Mouse (Mus musculus): ENCODE measurements around the gene Pawr. TPM values are rescaled to one million over a fixed set of nuclear protein-coding genes. Genes with fewer than 3 reads are reported as not detected.

Gene Pawr
- polyA plus RNA-seq, 1 experiment from 2014 or later: 13.7 TPM

DNA sequence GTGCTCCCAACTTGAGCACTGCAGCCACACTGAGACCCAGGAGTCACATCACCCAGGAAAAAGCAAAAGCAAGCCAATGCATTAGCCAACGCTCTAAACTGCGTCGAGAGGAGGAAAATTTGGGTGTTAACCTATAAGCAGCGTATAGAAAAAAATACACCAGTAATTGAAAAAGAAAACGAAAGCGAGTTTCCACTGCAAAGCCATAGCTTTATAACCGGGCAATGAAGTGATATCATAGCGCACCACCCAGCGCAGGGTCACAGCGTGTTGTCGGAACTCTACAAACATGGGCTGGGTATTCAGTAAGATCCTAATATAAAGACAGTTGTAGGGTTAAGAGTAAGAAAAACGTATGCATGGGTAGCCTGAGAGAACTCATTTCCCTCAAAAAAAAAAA is 2.9 kb upstream of the Pawr start:
- no peak overlapping the region for H3K4me2 ChIP-seq (replicated peaks)
- no peak overlapping the region for H3K4me3 ChIP-seq
- H3K27me3 ChIP-seq (replicated peaks): peaks cover 11% of the 10 kb centered on the region
- peaks cover 7% of the 10 kb centered on the region; the same call in 1 of the 2 replicates for H3K9me3 ChIP-seq
- no peaks in the 10 kb centered on the region for H3K4me1 ChIP-seq
- no peaks in the 10 kb centered on the region for H3K36me3 ChIP-seq
- WGBS: 91% methylated on average over 12 of the region's 12 CpGs
- no peak for ATAC-seq (ENCODE audit: low FRiP score, low read depth)
- no peak overlapping the region for H3K9ac ChIP-seq
- no peak overlapping the region for H3K27ac ChIP-seq

DNA sequence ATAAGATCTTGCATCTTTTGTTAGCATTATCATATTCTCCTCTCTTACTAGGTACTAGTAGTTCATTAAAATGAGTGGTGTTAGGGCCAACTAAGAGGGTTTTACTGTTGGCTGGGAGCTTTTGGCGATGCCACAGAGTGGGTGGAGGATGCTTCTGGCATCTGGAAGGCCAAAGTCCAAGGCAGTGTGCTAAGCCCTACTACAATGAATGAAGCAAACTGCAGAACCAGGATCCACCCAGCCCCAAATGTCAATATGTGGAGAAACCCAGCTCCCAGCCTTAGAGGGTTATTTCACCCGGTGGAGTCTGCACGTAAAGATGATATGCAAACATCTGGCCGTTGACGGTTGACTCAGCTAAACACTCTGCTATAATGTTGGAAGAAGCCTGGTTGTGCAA is 2.1 kb upstream of the Pawr start:
- H3K27me3 ChIP-seq (replicated peaks): peaks cover 11% of the 10 kb centered on the region

DNA sequence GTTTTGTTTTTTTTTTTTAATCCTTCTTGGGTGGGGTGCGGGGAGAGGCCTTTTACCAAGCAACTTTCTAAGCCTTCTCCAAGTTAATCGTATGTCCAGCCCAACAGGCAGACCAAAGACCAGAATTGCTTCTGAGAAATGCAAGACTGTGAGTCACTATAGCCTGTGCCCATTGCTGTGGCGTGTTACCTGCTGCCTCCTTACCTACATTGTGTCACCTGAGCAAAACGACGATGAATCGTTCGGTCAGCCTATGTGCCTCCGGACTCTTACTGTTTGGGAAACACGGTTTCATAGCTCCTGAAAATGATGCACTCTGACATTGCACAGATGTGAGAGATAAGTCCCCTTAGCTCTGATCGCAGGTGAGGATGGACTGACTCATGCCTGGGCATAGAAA is 957 bp upstream of the Pawr start:
- no peak overlapping the region for H3K4me3 ChIP-seq
- no peak for ATAC-seq (ENCODE audit: low FRiP score, low read depth)

More for the DNA sequence above, 2.1 kb upstream of the Pawr start:
- no peak for ATAC-seq (ENCODE audit: low FRiP score, low read depth)
- Histone ChIP-seq H3K9ac (no peak overlapping the region), H3K4me3 (no peak overlapping the region), H3K36me3 (no peaks in the 10 kb centered on the region), H3K27ac (no peak overlapping the region), H3K4me2 (replicated peaks) (no peak overlapping the region), H3K9me3 (no peaks in the 10 kb centered on the region), H3K4me1 (no peaks in the 10 kb centered on the region)
- 88% methylated on average over 5 of the region's 5 CpGs for WGBS

DNA sequence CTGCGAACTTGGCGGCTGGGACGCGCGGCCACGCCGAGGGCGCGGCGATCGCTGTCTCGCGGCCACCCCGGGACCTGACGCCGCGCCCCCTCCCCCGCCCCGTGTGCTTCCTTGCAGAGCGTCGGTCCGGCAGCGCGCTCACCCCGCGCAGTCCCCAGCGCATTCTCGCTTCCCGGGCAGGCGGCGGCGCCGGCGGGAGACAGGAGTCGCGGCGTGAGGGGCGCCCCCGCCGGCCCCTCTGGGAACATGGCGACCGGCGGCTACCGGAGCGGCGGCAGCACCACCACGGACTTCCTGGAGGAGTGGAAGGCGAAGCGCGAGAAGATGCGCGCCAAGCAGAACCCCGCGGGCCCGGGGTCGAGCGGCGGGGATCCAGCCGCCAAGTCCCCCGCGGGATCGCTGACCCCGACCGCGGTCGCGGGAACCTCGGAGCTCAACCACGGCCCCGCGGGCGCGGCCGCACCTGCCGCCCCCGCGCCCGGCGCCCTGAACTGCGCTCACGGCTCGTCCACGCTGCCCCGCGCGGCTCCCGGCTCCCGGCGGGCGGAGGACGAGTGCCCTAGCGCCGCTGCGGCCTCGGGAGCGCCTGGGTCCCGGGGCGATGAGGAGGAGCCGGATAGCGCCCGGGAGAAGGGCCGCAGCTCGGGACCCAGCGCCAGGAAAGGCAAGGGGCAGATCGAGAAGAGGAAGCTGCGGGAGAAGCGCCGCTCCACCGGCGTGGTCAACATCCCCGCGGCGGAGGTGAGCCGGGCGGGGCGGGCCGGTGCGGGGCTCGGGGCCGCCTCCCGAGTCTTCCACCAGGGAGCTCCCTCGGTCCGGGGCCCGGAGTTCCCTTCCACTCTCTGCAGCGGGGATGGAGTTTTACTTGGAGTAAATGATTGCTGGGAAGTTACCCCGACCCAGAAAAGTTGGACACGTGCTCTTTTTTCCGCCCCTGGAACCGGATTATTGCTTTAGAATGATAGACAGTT is 935 bp downstream of the Pawr start:
- Histone ChIP-seq H3K9ac (peak overlapping the region; percentile 76), H3K27ac (no peak overlapping the region), H3K4me3 (peak overlapping the region; percentile 78), H3K36me3 (no peaks in the 10 kb centered on the region), H3K4me2 (replicated peaks) (peak overlapping the region; percentile 80), H3K9me3 (no peaks in the 10 kb centered on the region), H3K4me1 (no peaks in the 10 kb centered on the region), H3K27me3 (replicated peaks) (peaks cover 11% of the 10 kb centered on the region)
- peak; percentile 55 for ATAC-seq (ENCODE audit: low FRiP score, low read depth)
- WGBS: under 1% methylated on average over 128 of the region's 129 CpGs

More for the DNA sequence above, 957 bp upstream of the Pawr start:
- H3K9me3 ChIP-seq: no peaks in the 10 kb centered on the region
- H3K4me1 ChIP-seq: no peaks in the 10 kb centered on the region
- 8% methylated on average over 10 of the region's 10 CpGs for WGBS
- no peak overlapping the region for H3K27ac ChIP-seq
- no peaks in the 10 kb centered on the region for H3K36me3 ChIP-seq
- no peak overlapping the region for H3K9ac ChIP-seq
- H3K4me2 ChIP-seq (replicated peaks): peak overlapping the region; percentile 80
- peaks cover 11% of the 10 kb centered on the region for H3K27me3 ChIP-seq (replicated peaks)

DNA sequence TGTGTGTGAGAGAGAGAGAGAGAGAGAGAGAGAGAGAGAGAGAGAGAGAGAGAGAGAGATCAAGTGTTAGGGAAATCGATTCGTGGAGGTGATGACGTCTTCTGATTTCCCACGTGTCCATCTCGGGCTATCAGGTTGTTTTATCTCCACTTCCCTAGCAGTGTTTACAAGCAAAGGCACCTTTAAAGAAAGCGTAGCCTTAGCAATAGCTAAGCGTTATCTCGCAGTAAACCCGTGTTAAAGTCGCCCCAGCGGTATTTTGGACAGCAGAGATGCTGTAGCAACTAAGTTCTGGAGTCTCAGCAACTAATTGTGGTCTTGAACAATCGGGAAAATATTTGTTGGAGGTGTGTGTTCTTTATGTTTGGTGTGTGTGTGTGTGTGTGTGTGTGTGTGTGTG is 1.7 kb downstream of the Pawr start:
- H3K9ac ChIP-seq: peak overlapping the region; percentile 76
- WGBS: 4% methylated on average over 12 of the region's 12 CpGs
- H3K4me1 ChIP-seq: no peaks in the 10 kb centered on the region
- no peaks in the 10 kb centered on the region for H3K9me3 ChIP-seq
- no peaks in the 10 kb centered on the region for H3K36me3 ChIP-seq
- H3K27ac ChIP-seq: no peak overlapping the region
- peak overlapping the region; percentile 78 for H3K4me3 ChIP-seq
- no peak for ATAC-seq (ENCODE audit: low FRiP score, low read depth)
- H3K27me3 ChIP-seq (replicated peaks): peaks cover 11% of the 10 kb centered on the region
- H3K4me2 ChIP-seq (replicated peaks): peak overlapping the region; percentile 80

DNA sequence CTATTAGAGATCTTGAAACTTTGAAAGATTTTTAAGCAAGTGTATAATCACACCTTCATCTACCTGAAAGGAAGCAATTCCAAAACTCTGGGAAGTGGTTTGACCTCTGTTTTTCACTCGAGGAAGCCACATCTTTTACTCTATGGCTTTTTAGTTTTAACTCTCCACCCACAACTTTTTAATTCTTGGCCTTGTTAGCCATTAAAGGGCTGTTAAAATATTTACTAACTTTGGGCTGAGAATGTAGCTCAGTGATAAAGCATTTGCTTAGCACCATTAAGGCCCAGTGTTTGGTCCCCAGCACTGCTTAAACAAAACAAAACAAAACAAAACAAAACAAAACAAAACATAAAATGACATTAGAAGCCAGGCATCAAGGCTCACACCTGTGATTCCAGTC is 2.2 kb downstream of the Pawr start:
- Histone ChIP-seq H3K4me3 (no peak overlapping the region; the same call in 1 of the 2 replicates), H3K27me3 (replicated peaks) (peaks cover 11% of the 10 kb centered on the region), H3K36me3 (no peaks in the 10 kb centered on the region), H3K4me2 (replicated peaks) (peak overlapping the region; percentile 80), H3K9ac (no peak overlapping the region), H3K27ac (no peak overlapping the region), H3K9me3 (no peaks in the 10 kb centered on the region), H3K4me1 (peaks cover 2% of the 10 kb centered on the region; the same call in 1 of the 2 replicates)
- 22% methylated on average over 1 of the region's 1 CpGs for WGBS
- ATAC-seq (ENCODE audit: low FRiP score, low read depth): no peak

DNA sequence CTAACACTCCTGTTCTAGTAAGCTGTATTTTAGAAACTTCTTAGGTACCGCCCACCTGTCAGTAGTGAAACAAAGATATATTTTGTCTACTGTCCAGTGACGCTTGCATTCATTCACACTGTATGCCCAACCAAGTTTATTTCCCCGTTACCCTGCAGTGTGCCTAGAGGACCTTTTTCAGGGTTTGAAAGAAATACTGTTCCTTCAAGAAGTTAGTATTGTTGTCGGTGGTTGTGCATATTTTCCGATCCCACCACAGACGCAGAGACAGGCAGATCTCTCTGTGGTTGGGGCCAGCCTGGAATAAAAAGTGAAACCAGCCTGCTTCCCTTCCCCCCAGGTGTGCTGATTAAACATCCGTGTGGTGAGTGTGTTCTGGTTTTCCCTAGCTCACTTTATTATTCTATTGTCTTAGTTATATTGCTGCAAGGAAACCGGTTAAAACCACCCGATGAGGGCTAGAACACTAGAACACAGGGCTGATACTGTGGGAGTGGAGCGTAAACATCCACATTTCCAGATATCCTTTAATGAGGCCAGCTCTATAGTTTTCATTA is 3.9 kb downstream of the Pawr start:
- Histone ChIP-seq H3K36me3 (no peaks in the 10 kb centered on the region), H3K4me3 (no peak overlapping the region), H3K9ac (no peak overlapping the region), H3K4me1 (peaks cover 6% of the 10 kb centered on the region; the same call in 1 of the 2 replicates), H3K4me2 (replicated peaks) (no peak overlapping the region), H3K27me3 (replicated peaks) (peaks cover 10% of the 10 kb centered on the region), H3K9me3 (no peaks in the 10 kb centered on the region), H3K27ac (no peak overlapping the region)
- ATAC-seq (ENCODE audit: low FRiP score, low read depth): no peak
- 70% methylated on average over 10 of the region's 10 CpGs for WGBS

DNA sequence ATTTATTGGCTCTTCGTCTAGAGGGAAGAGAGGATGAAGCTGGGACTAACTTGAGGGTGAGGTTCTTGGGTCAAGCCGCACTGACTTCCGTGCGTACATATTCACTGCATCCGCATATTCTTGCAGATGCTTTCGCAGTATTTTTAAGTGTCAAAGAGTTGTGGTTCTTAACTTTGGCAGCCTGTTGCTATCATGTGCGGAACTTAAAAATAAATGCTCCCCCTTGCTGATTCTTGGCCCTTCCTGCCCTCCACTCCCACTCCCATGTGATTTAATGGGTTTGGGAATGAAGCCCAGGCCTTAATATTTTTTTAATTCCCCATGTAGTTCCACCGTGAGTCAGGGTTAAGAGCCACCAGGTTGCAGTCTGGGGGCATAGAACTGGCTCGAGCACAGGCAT is 4.7 kb downstream of the Pawr start:
- Histone ChIP-seq H3K9ac (no peak overlapping the region), H3K36me3 (no peaks in the 10 kb centered on the region), H3K4me2 (replicated peaks) (no peak overlapping the region), H3K9me3 (no peaks in the 10 kb centered on the region), H3K4me1 (peaks cover 6% of the 10 kb centered on the region; the same call in 1 of the 2 replicates), H3K27me3 (replicated peaks) (0 out of 2 replicates have a peak, but pooled peaks cover 4% of the 10 kb centered on the region), H3K4me3 (no peak overlapping the region), H3K27ac (no peak overlapping the region)
- ATAC-seq (ENCODE audit: low FRiP score, low read depth): no peak
- WGBS: 85% methylated on average over 9 of the region's 9 CpGs

DNA sequence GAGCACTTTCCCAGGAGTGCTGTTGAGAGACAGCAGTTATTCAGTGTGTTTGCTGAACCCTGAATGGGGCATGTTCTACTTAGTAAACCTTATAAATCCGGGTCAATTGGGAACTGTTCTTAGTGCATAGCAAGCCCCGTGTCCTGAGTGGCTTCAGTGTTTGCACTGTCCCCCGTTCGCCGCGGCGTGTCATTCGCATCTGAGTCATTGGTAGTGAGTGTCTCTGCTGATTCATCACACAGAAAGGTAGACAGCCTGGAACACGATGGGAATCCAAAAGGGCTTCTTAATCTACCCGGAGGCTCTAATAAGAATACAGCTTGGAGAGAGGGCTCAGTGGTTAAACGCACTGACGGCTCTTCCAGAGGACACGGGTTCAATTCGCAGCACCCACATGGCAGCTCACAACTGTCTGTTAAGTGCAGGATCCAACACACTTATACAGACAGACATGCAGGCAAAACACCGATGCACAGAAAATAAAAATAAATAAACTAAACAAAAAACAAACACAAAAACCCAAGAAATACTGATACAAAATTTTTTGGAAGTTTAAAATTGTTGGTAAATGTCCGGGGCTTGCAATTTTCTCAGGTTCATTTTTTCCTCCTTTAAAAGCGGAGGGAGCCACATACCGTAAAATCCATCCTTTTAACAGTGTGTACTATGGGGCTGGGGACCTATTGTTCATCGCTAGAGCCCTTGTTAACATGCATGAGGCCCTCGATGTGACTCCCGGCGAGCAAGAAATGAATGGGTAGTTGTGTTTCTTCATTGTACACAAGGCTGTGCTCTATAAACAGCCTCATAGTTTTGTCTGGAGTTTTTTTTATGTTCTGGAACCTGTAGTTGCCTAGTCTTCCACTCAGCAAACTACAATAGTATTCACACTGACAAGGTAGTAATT is 6.4 kb downstream of the Pawr start:
- Histone ChIP-seq H3K4me1 (peaks cover 6% of the 10 kb centered on the region; the same call in 1 of the 2 replicates), H3K27ac (no peak overlapping the region), H3K27me3 (replicated peaks) (no peaks in the 10 kb centered on the region), H3K36me3 (no peaks in the 10 kb centered on the region), H3K4me2 (replicated peaks) (peak overlapping the region; percentile 12; the same call in 1 of the 2 replicates), H3K9me3 (no peaks in the 10 kb centered on the region), H3K9ac (no peak overlapping the region), H3K4me3 (no peak overlapping the region)
- 33% methylated on average over 22 of the region's 22 CpGs for WGBS
- peak; percentile 85; the same call in 1 of the 2 replicates for ATAC-seq (ENCODE audit: low FRiP score, low read depth)

DNA sequence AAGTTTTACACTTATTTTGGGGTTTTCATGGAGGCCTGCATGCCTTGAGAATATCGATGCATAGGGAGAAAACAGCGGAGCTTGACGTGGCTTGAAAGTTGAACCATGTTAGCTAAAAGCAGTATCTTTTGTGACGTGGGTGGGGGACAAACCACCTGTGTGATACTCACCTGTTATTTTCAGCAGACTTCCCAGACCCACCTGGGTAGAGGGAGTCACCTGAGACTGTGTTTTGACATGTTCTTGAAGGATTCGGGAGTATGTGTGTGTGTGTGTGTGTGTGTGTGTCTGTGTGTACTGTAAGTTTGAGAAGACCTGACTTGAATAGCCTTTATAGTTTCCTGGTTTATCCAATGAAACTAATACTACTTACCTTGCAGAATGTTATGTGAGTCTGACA is 7.2 kb downstream of the Pawr start:
- H3K36me3 ChIP-seq: no peaks in the 10 kb centered on the region
- no peak overlapping the region for H3K4me2 ChIP-seq (replicated peaks)
- H3K4me3 ChIP-seq: no peak overlapping the region
- WGBS: 82% methylated on average over 5 of the region's 5 CpGs
- H3K9me3 ChIP-seq: no peaks in the 10 kb centered on the region
- H3K4me1 ChIP-seq: peaks cover 6% of the 10 kb centered on the region; the same call in 1 of the 2 replicates
- no peaks in the 10 kb centered on the region for H3K27me3 ChIP-seq (replicated peaks)
- ATAC-seq (ENCODE audit: low FRiP score, low read depth): no peak
- H3K9ac ChIP-seq: no peak overlapping the region
- H3K27ac ChIP-seq: no peak overlapping the region

DNA sequence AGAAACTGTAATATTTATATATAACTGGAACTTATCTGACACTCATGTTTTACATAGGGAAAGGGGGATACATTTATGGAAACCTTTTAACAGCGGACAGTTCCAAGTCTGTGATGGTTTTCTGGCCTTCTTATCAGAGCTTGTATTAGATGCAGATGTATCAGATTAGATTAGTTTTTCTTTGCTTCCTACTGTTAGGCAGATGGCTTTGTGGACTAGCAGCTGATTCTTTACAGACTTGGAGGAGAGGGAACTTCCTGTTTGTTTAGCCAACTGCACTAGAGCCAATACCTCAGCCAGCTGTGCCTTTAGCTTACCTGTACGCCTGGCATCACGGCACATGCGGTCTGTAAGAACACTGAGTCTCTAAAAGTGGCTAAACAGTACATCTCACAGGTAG is 8.0 kb downstream of the Pawr start:
- Histone ChIP-seq H3K27me3 (replicated peaks) (no peaks in the 10 kb centered on the region), H3K4me1 (peaks cover 6% of the 10 kb centered on the region; the same call in 1 of the 2 replicates), H3K36me3 (no peaks in the 10 kb centered on the region), H3K4me2 (replicated peaks) (no peak overlapping the region), H3K27ac (no peak overlapping the region), H3K4me3 (no peak overlapping the region), H3K9me3 (no peaks in the 10 kb centered on the region), H3K9ac (no peak overlapping the region)
- no peak for ATAC-seq (ENCODE audit: low FRiP score, low read depth)
- 92% methylated on average over 4 of the region's 4 CpGs for WGBS

Measured in neural tube, embryonic 12.5 days (tissue).